8 mouse cellular contexts compared by ENCODE assay signal in genomic region chr2:122243671-122244131, GRCm38 (mm10). TPM values are rescaled to one million over a fixed set of nuclear protein-coding genes. Genes with fewer than 3 reads are reported as not detected.
A peak's percentile ranks its signal among the peaks of the same experiment; 100 is the strongest.
DNase-seq lines count a peak whose midpoint lies in the region; ATAC-seq and TF ChIP-seq lines count a peak whose summit lies in the region.

No protein-coding gene starts in this region.

- 0 out of 2 replicates have a peak, but pooled peaks have one; percentile 9 for ATAC-seq in embryonic facial prominence, embryonic 11.5 days (replicated peaks; ENCODE audit: insufficient number of reproducible peaks, low FRiP score, low TSS enrichment, low read depth)
- ATAC-seq in limb, embryonic 13.5 days (ENCODE audit: low FRiP score, low read depth) = peak; percentile 35; the same call in 1 of the 2 replicates
- ATAC-seq in midbrain, embryonic 16.5 days = peak; percentile 56

- no peaks in the 10 kb centered on the region for H3K27me3 ChIP-seq in embryonic facial prominence, embryonic 11.5 days (ENCODE audit: control insufficient read depth, insufficient read depth, low read length)
- no peaks in the 10 kb centered on the region for H3K27me3 ChIP-seq in limb, embryonic 13.5 days
- no peaks in the 10 kb centered on the region for H3K27me3 ChIP-seq in midbrain, embryonic 16.5 days (ENCODE audit: control insufficient read depth, insufficient read depth, low read depth, low read length)
- H3K27me3 ChIP-seq in spleen, adult 2 months (ENCODE audit: control insufficient read depth, insufficient read depth, low read length) = no peaks in the 10 kb centered on the region

- DNase-seq in 3134 (ENCODE audit: extremely low read depth, insufficient read length, low spot score) = peak; percentile 47
- peak; percentile 82 for DNase-seq in adrenal gland, postnatal 14 days
- DNase-seq in embryonic facial prominence, embryonic 11.5 days (ENCODE audit: low spot score) = peak; percentile 87
- peak; percentile 49 to 83 for DNase-seq in heart, adult 9 months (ENCODE audit: low spot score in 2 of 2)
- peak; percentile 87 for DNase-seq in kidney, adult 8-10 months
- peak; percentile 42 to 63 for DNase-seq in spleen, adult 2 months (ENCODE audit: low read depth in 1 of 2, low spot score in 2 of 2)

- H3K4me2 ChIP-seq in embryonic facial prominence, embryonic 11.5 days (ENCODE audit: low read depth, low read length) = no peak overlapping the region
- H3K4me2 ChIP-seq in limb, embryonic 13.5 days (replicated peaks) = no peak overlapping the region
- no peak overlapping the region for H3K4me2 ChIP-seq in midbrain, embryonic 16.5 days (ENCODE audit: low read length)

- no peaks in the 10 kb centered on the region for H3K36me3 ChIP-seq in embryonic facial prominence, embryonic 11.5 days (replicated peaks; ENCODE audit: control insufficient read depth, insufficient read depth, low read depth, low read length)
- no peaks in the 10 kb centered on the region for H3K36me3 ChIP-seq in limb, embryonic 13.5 days
- no peaks in the 10 kb centered on the region for H3K36me3 ChIP-seq in midbrain, embryonic 16.5 days (ENCODE audit: control insufficient read depth, insufficient read depth, low read length)
- no peaks in the 10 kb centered on the region for H3K36me3 ChIP-seq in spleen, adult 2 months (ENCODE audit: control insufficient read depth, insufficient read depth, low read length)

- H3K9ac ChIP-seq in embryonic facial prominence, embryonic 11.5 days (replicated peaks; ENCODE audit: low read length) = no peak overlapping the region
- H3K9ac ChIP-seq in limb, embryonic 13.5 days = no peak overlapping the region
- no peak overlapping the region for H3K9ac ChIP-seq in midbrain, embryonic 16.5 days (ENCODE audit: low read depth, low read length)

- no peak overlapping the region for H3K27ac ChIP-seq in embryonic facial prominence, embryonic 11.5 days (replicated peaks; ENCODE audit: low read depth, low read length)
- H3K27ac ChIP-seq in limb, embryonic 13.5 days = no peak overlapping the region
- H3K27ac ChIP-seq in midbrain, embryonic 16.5 days (ENCODE audit: low read length) = no peak overlapping the region
- no peak overlapping the region for H3K27ac ChIP-seq in spleen, adult 2 months (ENCODE audit: insufficient read depth, low read length)

- H3K4me3 ChIP-seq in embryonic facial prominence, embryonic 11.5 days (ENCODE audit: low read depth, low read length) = no peak overlapping the region
- no peak overlapping the region for H3K4me3 ChIP-seq in limb, embryonic 13.5 days
- H3K4me3 ChIP-seq in midbrain, embryonic 16.5 days (ENCODE audit: low read depth, low read length) = no peak overlapping the region
- no peak overlapping the region for H3K4me3 ChIP-seq in spleen, adult 2 months (ENCODE audit: extremely low read depth, insufficient read depth, insufficient read length)

- no peaks in the 10 kb centered on the region for H3K4me1 ChIP-seq in embryonic facial prominence, embryonic 11.5 days (ENCODE audit: control insufficient read depth, insufficient read depth, low read length)
- no peaks in the 10 kb centered on the region for H3K4me1 ChIP-seq in limb, embryonic 13.5 days
- no peaks in the 10 kb centered on the region for H3K4me1 ChIP-seq in midbrain, embryonic 16.5 days (ENCODE audit: control insufficient read depth, insufficient read depth, low read length)
- H3K4me1 ChIP-seq in spleen, adult 2 months (ENCODE audit: control insufficient read depth, insufficient read depth, insufficient read length) = no peaks in the 10 kb centered on the region; the same call in 1 of the 2 replicates

- H3K9me3 ChIP-seq in embryonic facial prominence, embryonic 11.5 days (replicated peaks; ENCODE audit: control insufficient read depth, low read length) = no peaks in the 10 kb centered on the region
- H3K9me3 ChIP-seq in limb, embryonic 13.5 days = no peaks in the 10 kb centered on the region
- H3K9me3 ChIP-seq in midbrain, embryonic 16.5 days (replicated peaks; ENCODE audit: control insufficient read depth, low read length, poor library complexity, severe bottlenecking) = no peaks in the 10 kb centered on the region

- 4% methylated on average over 3 of the region's 3 CpGs for WGBS in embryonic facial prominence, embryonic 11.5 days
- WGBS in limb, embryonic 13.5 days = 9% methylated on average over 3 of the region's 3 CpGs
- WGBS in midbrain, embryonic 16.5 days = 1% methylated on average over 3 of the region's 3 CpGs
- WGBS in spleen, adult 2 months = 7% methylated on average over 3 of the region's 3 CpGs

- no peak for TF ChIP-seq POLR2A in spleen, adult 2 months (IDR thresholded peaks at IDR 0.05; ENCODE audit: low read depth, low read length)

- peak; percentile 75; the same call in 1 of the 2 replicates for TF ChIP-seq CTCF in spleen, adult 2 months (IDR thresholded peaks at IDR 0.05; ENCODE audit: extremely low read depth, insufficient read depth, insufficient read length, insufficient replicate concordance)

RNA-seq across cellular contexts. Expression of gene Sord, which starts 9.2 kb away (rescaled TPM):
- 61.6 and 101 TPM in 2 replicates for total RNA-seq in adrenal gland, postnatal 14 days (2021)
- polyA plus RNA-seq in embryonic facial prominence, embryonic 11.5 days (2014; fragmentation: Nextera tagmentation; extraction: Ambion mirVana) = 29.3 and 29.9 TPM in 2 replicates
- polyA plus RNA-seq in limb, embryonic 13.5 days (2015; fragmentation: Nextera tagmentation; extraction: Ambion mirVana) = 22.7 and 22.9 TPM in 2 replicates
- 23.0 and 25.5 TPM in 2 replicates for polyA plus RNA-seq in midbrain, embryonic 16.5 days (2015; fragmentation: Nextera tagmentation; extraction: Ambion mirVana)
- polyA plus RNA-seq in spleen, adult 2 months (2012; rRNA removed) = 6.8 and 6.9 TPM in 2 replicates

RNA-seq across cellular contexts. Expression of gene Duox2, which starts 54.5 kb away (rescaled TPM):
- total RNA-seq in adrenal gland, postnatal 14 days (2021) = 0.07 and 0.11 TPM in 2 replicates
- not detected in 2 replicates for polyA plus RNA-seq in embryonic facial prominence, embryonic 11.5 days (2014; fragmentation: Nextera tagmentation; extraction: Ambion mirVana)
- polyA plus RNA-seq in limb, embryonic 13.5 days (2015; fragmentation: Nextera tagmentation; extraction: Ambion mirVana) = 0.03 and 0.08 TPM in 2 replicates
- polyA plus RNA-seq in midbrain, embryonic 16.5 days (2015; fragmentation: Nextera tagmentation; extraction: Ambion mirVana) = 0.03 TPM in 1 of 2 replicates, not detected in the other
- polyA plus RNA-seq in spleen, adult 2 months (2012; rRNA removed) = 0.02 TPM in 1 of 2 replicates, not detected in the other

RNA-seq across cellular contexts. Expression of gene Duoxa2, which starts 55.0 kb away (rescaled TPM):
- not detected in 2 replicates for total RNA-seq in adrenal gland, postnatal 14 days (2021)
- not detected in 2 replicates for polyA plus RNA-seq in embryonic facial prominence, embryonic 11.5 days (2014; fragmentation: Nextera tagmentation; extraction: Ambion mirVana)
- polyA plus RNA-seq in limb, embryonic 13.5 days (2015; fragmentation: Nextera tagmentation; extraction: Ambion mirVana) = 0.20 and 0.26 TPM in 2 replicates
- polyA plus RNA-seq in midbrain, embryonic 16.5 days (2015; fragmentation: Nextera tagmentation; extraction: Ambion mirVana) = 0.19 and 0.26 TPM in 2 replicates
- polyA plus RNA-seq in spleen, adult 2 months (2012; rRNA removed) = not detected in 2 replicates

RNA-seq across cellular contexts. Expression of gene Terb2, which starts 57.6 kb away (rescaled TPM):
- not detected in 2 replicates for total RNA-seq in adrenal gland, postnatal 14 days (2021)
- not detected in 2 replicates for polyA plus RNA-seq in embryonic facial prominence, embryonic 11.5 days (2014; fragmentation: Nextera tagmentation; extraction: Ambion mirVana)
- polyA plus RNA-seq in limb, embryonic 13.5 days (2015; fragmentation: Nextera tagmentation; extraction: Ambion mirVana) = not detected in 2 replicates
- polyA plus RNA-seq in midbrain, embryonic 16.5 days (2015; fragmentation: Nextera tagmentation; extraction: Ambion mirVana) = not detected in 2 replicates
- polyA plus RNA-seq in spleen, adult 2 months (2012; rRNA removed) = not detected in 2 replicates

RNA-seq across cellular contexts. Expression of gene Patl2, which starts 57.7 kb away (rescaled TPM):
- total RNA-seq in adrenal gland, postnatal 14 days (2021) = 0.26 TPM in 1 of 2 replicates, not detected in the other
- 0.11 TPM in 1 of 2 replicates, not detected in the other for polyA plus RNA-seq in embryonic facial prominence, embryonic 11.5 days (2014; fragmentation: Nextera tagmentation; extraction: Ambion mirVana)
- polyA plus RNA-seq in limb, embryonic 13.5 days (2015; fragmentation: Nextera tagmentation; extraction: Ambion mirVana) = 0.08 TPM in 1 of 2 replicates, not detected in the other
- polyA plus RNA-seq in midbrain, embryonic 16.5 days (2015; fragmentation: Nextera tagmentation; extraction: Ambion mirVana) = not detected in 2 replicates
- 0.06 and 0.11 TPM in 2 replicates for polyA plus RNA-seq in spleen, adult 2 months (2012; rRNA removed)
